Mouse (Mus musculus) hindbrain, embryonic 14.5 days (tissue): ENCODE results near the gene Klk6. TPM values are rescaled to one million over a fixed set of nuclear protein-coding genes. Genes with fewer than 3 reads are reported as not detected.

Source experiments
- ATAC-seq: fragments of 200-750 bp; cut with Nextera tagmentation; 2 replicates; pipeline ENCODE4 v1.8.0; 2017; ENCODE audit warnings: moderate number of reproducible peaks, mild to moderate bottlenecking, moderate TSS enrichment, moderate library complexity; ENCODE audit not compliant: low FRiP score
- DNase-seq: peaks from one replicate; pipeline ENCODE4 v3.0.0-alpha.2; 2015; ENCODE audit warnings: low spot score
- H3K27ac ChIP-seq: fragments of 300-500 bp; sonication (generic); 2 replicates; pipeline ENCODE4 v1.5.1; 2014; ENCODE audit warnings: mild to moderate bottlenecking, moderate library complexity
- H3K27me3 ChIP-seq: fragments of 300-500 bp; sonication (generic); 2 replicates; pipeline ENCODE4 v1.6.1; 2014; ENCODE audit warnings: mild to moderate bottlenecking, low read length, mixed read lengths; ENCODE audit not compliant: control insufficient read depth, insufficient read depth
- H3K36me3 ChIP-seq: fragments of 300-500 bp; sonication (generic); replicated peaks from 2 replicates; pipeline ENCODE4 v1.6.1; 2014; ENCODE audit not compliant: control insufficient read depth, insufficient read depth
- H3K4me1 ChIP-seq: fragments of 300-500 bp; sonication (generic); replicated peaks from 2 replicates; pipeline ENCODE4 v1.6.1; 2014; ENCODE audit warnings: antibody characterized with exemption, low read length, mixed read lengths; ENCODE audit not compliant: control insufficient read depth, insufficient read depth
- H3K4me2 ChIP-seq: fragments of 300-500 bp; sonication (generic); replicated peaks from 2 replicates; pipeline ENCODE4 v1.6.1; 2014; ENCODE audit warnings: mild to moderate bottlenecking, moderate library complexity
- H3K4me3 ChIP-seq: fragments of 300-500 bp; sonication (generic); replicated peaks from 2 replicates; pipeline ENCODE4 v1.5.1; 2014; ENCODE audit warnings: mild to moderate bottlenecking, low read length
- H3K9ac ChIP-seq: fragments of 300-500 bp; sonication (generic); 2 replicates; pipeline ENCODE4 v1.6.1; 2014
- H3K9me3 ChIP-seq: fragments of 300-500 bp; sonication (generic); 2 replicates; pipeline ENCODE4 v1.6.1; 2016; ENCODE audit warnings: low read length; ENCODE audit not compliant: control insufficient read depth
- WGBS: fragments of 180-500 bp; shearing (Covaris S2); extraction: QIAGEN DNeasy Blood & Tissue Kit; methylation state at CpG from one replicate; pipeline ENCODE4 v1.1.7; 2014; 5-methylcytosine and 5-hydroxymethylcytosine counted together
- polyA plus RNA-seq: library from polyadenylated mRNA; unstranded; fragments of >200 nt; fragmentation: Nextera tagmentation; extraction: Ambion mirVana; gene quantifications from 2 replicates; pipeline ENCODE4 v1.2.1, GENCODE M21; 2014

Klk6 gene
- polyA plus RNA-seq: not detected in 2 replicates

DNA sequence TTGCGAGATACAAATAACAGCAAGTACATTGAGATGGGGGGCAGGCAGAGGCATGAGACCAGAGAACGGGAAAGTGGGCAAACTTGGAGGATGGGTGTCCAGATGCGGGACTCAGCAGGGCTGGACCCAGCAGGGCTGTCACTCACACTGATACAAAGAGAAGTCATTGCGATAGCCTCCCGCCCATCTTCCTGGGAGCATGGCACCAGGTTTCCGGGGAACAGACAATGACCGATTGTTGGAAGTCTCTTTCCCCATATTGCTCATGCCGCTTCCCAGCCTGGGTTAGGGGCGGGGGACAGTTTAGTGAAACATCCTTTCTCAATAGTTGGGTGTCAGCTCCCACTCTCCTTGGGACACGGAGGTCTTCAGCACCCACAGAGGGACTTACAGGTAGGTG is at the start of gene Klk6:
Gene Klk6, plus strand, starts transcription at position 301 of the 400 bp plus-strand sequence.
- Histone ChIP-seq H3K4me1 (no peaks in the 10 kb centered on the region), H3K27ac (no peak within 1 kb of the TSS), H3K4me3 (no peak within 1 kb of the TSS), H3K36me3 (no peaks in the 10 kb centered on the region), H3K9ac (no peak within 1 kb of the TSS), H3K4me2 (no peak within 1 kb of the TSS), H3K27me3 (no peaks in the 10 kb centered on the region), H3K9me3 (no peaks in the 10 kb centered on the region)
- ATAC-seq: no peak
- no peak for DNase-seq
- WGBS: 76% methylated on average over 10 of the region's 10 CpGs

DNA sequence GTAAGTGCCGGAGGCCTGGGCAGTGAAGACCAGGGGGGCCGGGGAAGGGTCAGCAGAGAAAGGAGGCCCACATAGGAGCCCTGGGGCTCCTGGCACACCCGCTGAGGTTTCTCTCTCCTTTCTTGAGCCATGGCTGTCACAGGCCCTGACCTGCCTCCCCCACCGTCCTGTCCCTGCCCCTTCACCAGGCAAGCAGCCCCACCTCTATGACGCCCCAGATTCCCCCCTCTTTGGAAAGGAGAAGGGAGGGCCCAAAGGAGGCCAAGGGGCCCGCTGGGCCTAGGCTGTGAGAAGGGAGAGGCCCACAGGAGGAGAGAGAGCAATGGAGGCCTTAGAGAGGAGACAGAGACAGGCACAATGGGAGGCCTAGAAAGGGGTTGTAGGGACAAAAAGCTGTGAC is 49.5 kb upstream of the Klk6 start:
- Histone ChIP-seq H3K9me3 (no peaks in the 10 kb centered on the region), H3K27me3 (no peaks in the 10 kb centered on the region), H3K27ac (no peak overlapping the region), H3K4me1 (no peaks in the 10 kb centered on the region), H3K36me3 (no peaks in the 10 kb centered on the region), H3K4me3 (no peak overlapping the region), H3K9ac (no peak overlapping the region), H3K4me2 (no peak overlapping the region)
- no peak for DNase-seq
- ATAC-seq: no peak
- 46% methylated on average over 6 of the region's 6 CpGs for WGBS

DNA sequence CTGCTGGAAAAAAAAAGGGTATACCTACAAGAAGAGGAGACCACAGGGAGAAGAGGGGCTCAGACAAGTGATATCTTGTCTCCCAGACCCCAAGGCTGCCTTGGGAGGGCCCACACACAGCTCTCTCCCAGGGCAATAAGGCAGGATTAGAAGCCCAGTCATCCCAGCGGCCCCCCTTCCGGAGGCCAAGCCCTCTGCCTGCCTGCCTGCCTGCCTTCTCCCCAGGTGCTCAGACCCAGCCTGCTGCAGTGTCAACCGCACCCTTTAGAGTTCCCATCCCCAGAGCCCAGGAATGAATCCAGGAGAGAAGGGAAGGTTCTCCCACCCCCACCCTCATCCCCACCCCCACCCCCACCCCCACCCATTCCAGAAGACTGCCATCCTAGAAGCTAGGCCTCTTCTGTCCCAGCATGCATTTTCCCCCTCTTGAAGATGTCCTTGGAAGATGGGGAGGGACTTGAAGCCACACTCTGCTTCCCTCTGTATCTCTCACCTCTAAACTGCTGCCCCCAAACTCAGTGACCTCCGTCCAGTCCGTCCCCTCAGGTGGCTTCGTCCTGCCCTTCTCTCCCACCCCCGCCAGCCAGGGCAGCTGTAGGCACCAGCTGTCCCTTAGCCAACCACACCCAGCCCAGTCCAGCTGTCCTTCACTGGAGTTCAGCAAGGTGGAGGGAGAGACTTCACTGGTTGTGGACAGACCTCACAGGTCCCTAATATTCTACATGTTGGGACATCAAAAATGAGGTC is 48.8 kb upstream of the Klk6 start:
- no peak overlapping the region for H3K9ac ChIP-seq
- no peaks in the 10 kb centered on the region for H3K4me1 ChIP-seq
- no peak overlapping the region for H3K4me3 ChIP-seq
- H3K27me3 ChIP-seq: no peaks in the 10 kb centered on the region
- ATAC-seq (no peak; the same call in 1 of the 2 replicates), DNase-seq (no peak)
- 51% methylated on average over 7 of the region's 7 CpGs for WGBS
- H3K36me3 ChIP-seq: no peaks in the 10 kb centered on the region
- H3K27ac ChIP-seq: no peak overlapping the region
- no peaks in the 10 kb centered on the region for H3K9me3 ChIP-seq
- H3K4me2 ChIP-seq: no peak overlapping the region

DNA sequence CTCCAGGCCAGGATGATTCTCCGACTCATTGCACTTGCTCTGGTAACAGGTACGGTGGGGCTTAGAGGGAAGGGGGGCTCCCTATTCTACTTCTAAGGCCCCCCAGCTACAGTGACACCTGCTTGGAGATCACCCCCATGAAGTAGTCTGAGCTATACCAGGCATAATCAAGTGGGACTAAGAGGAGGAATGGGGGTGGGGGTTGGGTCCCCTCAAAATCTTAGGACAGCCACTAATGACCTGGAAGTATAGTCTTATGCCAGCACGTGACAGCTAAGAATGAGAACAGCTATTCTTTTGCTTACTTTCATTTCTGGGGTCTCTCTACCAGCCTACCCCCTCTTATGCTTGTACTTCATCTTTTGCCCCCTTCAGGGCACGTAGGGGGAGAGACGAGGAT is 47.8 kb upstream of the Klk6 start:
- no peak overlapping the region for H3K9ac ChIP-seq
- no peaks in the 10 kb centered on the region for H3K36me3 ChIP-seq
- H3K27ac ChIP-seq: no peak overlapping the region
- ATAC-seq: no peak
- no peaks in the 10 kb centered on the region for H3K4me1 ChIP-seq
- WGBS: 94% methylated on average over 5 of the region's 5 CpGs
- no peak overlapping the region for H3K4me3 ChIP-seq
- no peaks in the 10 kb centered on the region for H3K27me3 ChIP-seq
- no peak for DNase-seq
- H3K9me3 ChIP-seq: no peaks in the 10 kb centered on the region
- H3K4me2 ChIP-seq: no peak overlapping the region

DNA sequence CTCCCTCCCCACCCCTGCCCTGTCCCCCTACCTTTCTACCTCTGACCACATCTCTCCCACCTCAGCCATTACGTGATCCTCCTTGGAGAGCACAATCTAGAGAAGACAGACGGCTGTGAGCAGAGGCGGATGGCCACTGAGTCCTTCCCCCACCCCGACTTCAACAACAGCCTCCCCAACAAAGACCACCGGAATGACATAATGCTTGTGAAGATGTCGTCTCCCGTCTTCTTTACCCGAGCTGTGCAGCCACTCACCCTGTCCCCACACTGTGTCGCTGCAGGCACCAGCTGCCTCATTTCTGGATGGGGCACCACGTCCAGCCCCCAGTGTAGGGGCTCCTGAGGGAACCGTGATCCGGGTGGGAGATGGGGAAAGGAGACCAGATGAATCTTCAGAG is 46.9 kb upstream of the Klk6 start:
- Histone ChIP-seq H3K4me3 (no peak overlapping the region), H3K27me3 (no peaks in the 10 kb centered on the region), H3K9ac (no peak overlapping the region), H3K4me1 (no peaks in the 10 kb centered on the region), H3K9me3 (no peaks in the 10 kb centered on the region), H3K36me3 (no peaks in the 10 kb centered on the region), H3K4me2 (no peak overlapping the region), H3K27ac (no peak overlapping the region)
- ATAC-seq (no peak), DNase-seq (no peak)
- WGBS: 90% methylated on average over 12 of the region's 12 CpGs

DNA sequence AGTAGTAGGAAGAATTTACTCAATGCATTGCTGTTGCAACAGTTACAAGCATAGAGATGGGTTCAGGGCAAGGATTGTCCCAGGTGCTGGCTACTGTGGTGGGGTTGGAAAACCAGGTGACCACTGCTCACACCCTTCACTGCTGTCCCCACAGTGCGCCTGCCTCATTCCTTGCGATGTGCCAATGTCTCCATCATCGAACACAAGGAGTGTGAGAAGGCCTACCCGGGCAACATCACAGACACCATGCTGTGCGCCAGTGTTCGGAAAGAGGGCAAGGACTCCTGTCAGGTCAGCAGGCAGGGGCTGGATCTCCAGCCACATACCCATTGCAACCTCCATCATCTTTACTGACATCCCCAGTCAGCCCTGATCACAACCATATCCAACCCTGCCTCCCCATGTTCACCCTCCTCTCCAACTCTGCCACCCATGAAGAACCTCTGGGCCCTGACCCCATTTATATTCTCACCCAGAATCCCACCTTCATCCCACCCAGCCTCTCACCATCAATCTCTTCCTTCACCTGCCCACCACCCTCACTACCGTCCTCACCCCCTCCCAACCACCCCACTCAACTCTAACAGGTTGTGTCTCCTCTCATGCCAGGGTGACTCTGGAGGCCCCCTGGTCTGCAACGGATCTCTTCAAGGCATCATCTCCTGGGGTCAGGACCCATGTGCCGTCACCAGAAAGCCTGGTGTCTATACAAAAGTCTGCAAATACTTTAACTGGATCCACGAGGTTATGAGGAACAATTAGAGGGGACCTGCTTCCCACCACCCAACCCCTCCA is 45.9 kb upstream of the Klk6 start:
- no peak overlapping the region for H3K4me2 ChIP-seq
- no peak overlapping the region for H3K9ac ChIP-seq
- DNase-seq (no peak), ATAC-seq (no peak)
- H3K9me3 ChIP-seq: no peaks in the 10 kb centered on the region
- no peak overlapping the region for H3K27ac ChIP-seq
- H3K36me3 ChIP-seq: no peaks in the 10 kb centered on the region
- H3K4me3 ChIP-seq: no peak overlapping the region
- no peaks in the 10 kb centered on the region for H3K4me1 ChIP-seq
- 0 out of 2 replicates have a peak, but pooled peaks cover 5% of the 10 kb centered on the region for H3K27me3 ChIP-seq
- WGBS: 92% methylated on average over 10 of the region's 10 CpGs

DNA sequence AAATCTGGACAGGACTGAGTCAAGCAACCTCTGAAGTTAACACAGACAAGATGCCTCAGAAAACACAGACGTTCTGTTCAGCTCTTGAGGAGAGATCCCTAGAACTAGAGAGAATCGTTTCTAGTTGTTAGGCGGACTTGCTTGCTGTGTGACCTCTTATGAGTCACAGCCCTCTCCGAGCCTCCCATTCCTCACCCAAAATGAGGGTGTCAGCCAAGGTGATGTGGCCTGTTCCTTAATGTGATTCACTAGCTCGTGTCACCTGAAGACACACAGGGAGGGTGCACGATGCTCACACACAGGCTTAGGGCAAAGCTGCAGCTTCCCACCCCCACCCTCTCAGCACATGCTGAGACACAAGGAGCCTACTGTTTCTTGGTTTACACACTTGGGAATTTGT is 44.1 kb upstream of the Klk6 start:
- Histone ChIP-seq H3K4me1 (no peaks in the 10 kb centered on the region), H3K27me3 (0 out of 2 replicates have a peak, but pooled peaks cover 9% of the 10 kb centered on the region), H3K4me3 (no peak overlapping the region), H3K9ac (no peak overlapping the region), H3K4me2 (no peak overlapping the region), H3K27ac (no peak overlapping the region), H3K9me3 (no peaks in the 10 kb centered on the region), H3K36me3 (no peaks in the 10 kb centered on the region)
- DNase-seq: no peak
- no peak for ATAC-seq
- 78% methylated on average over 6 of the region's 6 CpGs for WGBS

DNA sequence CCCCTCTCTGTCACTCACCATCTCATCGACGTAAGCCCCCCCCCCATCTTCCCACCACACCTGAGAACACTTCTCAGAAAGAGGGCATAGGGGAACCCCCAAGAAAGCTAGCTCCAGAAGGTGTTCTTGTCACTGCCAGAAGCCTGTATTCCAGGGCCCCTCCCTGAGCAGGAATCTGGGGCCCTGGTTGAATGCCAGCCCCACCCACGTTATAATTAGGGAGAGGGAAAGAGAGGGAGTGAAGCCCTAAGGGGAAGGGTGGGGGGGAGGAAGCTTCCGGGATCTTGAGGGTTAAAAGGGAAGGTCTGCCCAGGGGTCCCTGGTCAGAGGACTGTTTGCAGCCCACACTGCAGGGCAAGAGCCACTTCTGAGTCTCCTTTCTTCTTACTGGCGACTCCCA is 43.6 kb upstream of the Klk6 start, which contains the start of gene Klk10:
Gene Klk10, plus strand, starts transcription at position 290 of the 400 bp plus-strand sequence.
- H3K27me3 ChIP-seq: 0 out of 2 replicates have a peak, but pooled peaks cover 9% of the 10 kb centered on the region
- no peak within 1 kb of the TSS for H3K4me3 ChIP-seq
- no peak within 1 kb of the TSS for H3K9ac ChIP-seq
- WGBS: 68% methylated on average over 5 of the region's 5 CpGs
- ATAC-seq (no peak), DNase-seq (no peak)
- H3K27ac ChIP-seq: no peak within 1 kb of the TSS
- H3K4me1 ChIP-seq: no peaks in the 10 kb centered on the region
- no peak within 1 kb of the TSS for H3K4me2 ChIP-seq
- H3K9me3 ChIP-seq: no peaks in the 10 kb centered on the region
- H3K36me3 ChIP-seq: no peaks in the 10 kb centered on the region

DNA sequence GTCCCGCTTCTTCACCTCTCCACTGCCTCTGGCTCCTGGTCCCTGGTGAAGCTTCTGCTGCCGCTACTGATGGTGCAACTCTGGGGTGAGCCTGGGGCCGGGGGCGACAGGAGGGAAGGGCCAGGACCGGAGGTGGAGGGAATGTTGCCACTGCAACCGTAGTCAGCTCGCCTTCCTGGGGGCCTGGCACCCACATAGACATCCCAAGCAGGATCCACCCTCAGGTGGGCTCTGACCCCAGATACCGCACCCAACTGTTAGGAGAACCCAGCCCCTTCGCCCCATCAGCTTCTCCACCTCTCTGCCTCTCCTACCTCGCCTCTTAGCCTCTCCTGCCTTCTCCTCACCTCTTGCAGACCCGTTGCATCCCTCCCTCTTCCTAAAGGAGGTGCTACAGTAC is 42.8 kb upstream of the Klk6 start:
- Histone ChIP-seq H3K4me3 (no peak overlapping the region), H3K27ac (no peak overlapping the region), H3K4me2 (no peak overlapping the region), H3K9me3 (no peaks in the 10 kb centered on the region), H3K4me1 (no peaks in the 10 kb centered on the region), H3K27me3 (0 out of 2 replicates have a peak, but pooled peaks cover 9% of the 10 kb centered on the region), H3K9ac (no peak overlapping the region), H3K36me3 (no peaks in the 10 kb centered on the region)
- WGBS: 94% methylated on average over 11 of the region's 11 CpGs
- ATAC-seq (no peak), DNase-seq (no peak)
